Mouse (Mus musculus) midbrain, embryonic 10.5 days (tissue): ENCODE results near the gene Gm6337. TPM values are rescaled to one million over a fixed set of nuclear protein-coding genes. Genes with fewer than 3 reads are reported as not detected.
A peak's percentile ranks its signal among the peaks of the same experiment; 100 is the strongest.
"Not testable (repeated sequence)": the region's sequence is repeated elsewhere in the genome, so short reads cannot be mapped to it uniquely, and the experiment has no call there.

Source experiments
- DNase-seq: peaks from one replicate; pipeline ENCODE4 v3.0.0-alpha.2; 2017; ENCODE audit warnings: low spot score
- H3K27ac ChIP-seq: fragments of 300-500 bp; sonication (generic); replicated peaks from 2 replicates; pipeline ENCODE4 v1.5.1; 2016; ENCODE audit warnings: mild to moderate bottlenecking
- H3K27me3 ChIP-seq: fragments of 300-500 bp; sonication (generic); 2 replicates; pipeline ENCODE4 v1.6.1; 2016; ENCODE audit warnings: low read depth, mild to moderate bottlenecking; ENCODE audit not compliant: poor library complexity, severe bottlenecking
- H3K36me3 ChIP-seq: fragments of 300-500 bp; sonication (generic); 2 replicates; pipeline ENCODE4 v1.6.1; 2016; ENCODE audit warnings: mild to moderate bottlenecking, moderate library complexity
- H3K4me1 ChIP-seq: fragments of 300-500 bp; sonication (generic); 2 replicates; pipeline ENCODE4 v1.6.1; 2016
- H3K4me3 ChIP-seq: fragments of 300-500 bp; sonication (generic); 2 replicates; pipeline ENCODE4 v1.5.1; 2016; ENCODE audit warnings: mild to moderate bottlenecking, moderate library complexity
- H3K9me3 ChIP-seq: fragments of 300-500 bp; sonication (generic); replicated peaks from 2 replicates; pipeline ENCODE4 v1.6.1; 2016; ENCODE audit warnings: mild to moderate bottlenecking
- WGBS: fragments of 180-500 bp; shearing (Covaris S2); methylation state at CpG from one replicate; pipeline ENCODE4 v1.1.7; 2016; 5-methylcytosine and 5-hydroxymethylcytosine counted together
- polyA plus RNA-seq: library from polyadenylated mRNA; unstranded; fragments of >200 nt; fragmentation: Nextera tagmentation; extraction: Ambion mirVana; gene quantifications from 2 replicates; pipeline ENCODE4 v1.2.1, GENCODE M21; 2016

Gm6337 gene
- polyA plus RNA-seq, result not detected in 2 replicates

GRCm38 (mm10) chr14:6058167-6058566, at the start of gene Gm6337:
Gene Gm6337 (minus strand): TSS chr14:6058267.
- not testable (repeated sequence) for H3K27me3 ChIP-seq, H3K36me3 ChIP-seq, H3K4me1 ChIP-seq, H3K9me3 ChIP-seq, H3K4me3 ChIP-seq, H3K27ac ChIP-seq, DNase-seq
- WGBS, result 86% methylated on average over 4 of the region's 4 CpGs

GRCm38 (mm10) chr14:6107500-6107899, 49.4 kb upstream of the Gm6337 start:
- not testable (repeated sequence) for H3K27ac ChIP-seq, H3K4me1 ChIP-seq, H3K36me3 ChIP-seq, H3K9me3 ChIP-seq, H3K27me3 ChIP-seq
- peak; percentile 10 for DNase-seq
- H3K4me3 ChIP-seq, result peak overlapping the region; percentile 48; the same call in 1 of the 2 replicates
- 15% methylated on average over 9 of the region's 9 CpGs for WGBS

GRCm38 (mm10) chr14:6093842-6094241, 35.8 kb upstream of the Gm6337 start, which contains the start of gene Gm8206:
Gene Gm8206 (minus strand): TSS chr14:6093942.
- H3K36me3 ChIP-seq, H3K9me3 ChIP-seq, DNase-seq, H3K4me1 ChIP-seq, H3K4me3 ChIP-seq, H3K27me3 ChIP-seq, H3K27ac ChIP-seq: not testable (repeated sequence)
- 94% methylated on average over 2 of the region's 3 CpGs for WGBS

Other genes starting within 250 kb of the Gm6337 start
- gene Gm3424, start 227.9 kb downstream of the Gm6337 start, polyA plus RNA-seq, result not detected in 2 replicates
- gene Gm8237, start 177.9 kb downstream of the Gm6337 start, polyA plus RNA-seq, result 0.11 and 0.20 TPM in 2 replicates
- 0.38 and 0.71 TPM in 2 replicates for gene Gm3248, start 96.5 kb downstream of the Gm6337 start, polyA plus RNA-seq
- gene Gm3453, start 79.1 kb downstream of the Gm6337 start, polyA plus RNA-seq, result not detected in 2 replicates
- gene Gm8206, start 35.7 kb upstream of the Gm6337 start, polyA plus RNA-seq, result 0.65 and 1.1 TPM in 2 replicates
- 1.8 TPM in 2 replicates for gene Gm3468, start 50.4 kb upstream of the Gm6337 start, polyA plus RNA-seq
- gene Gm3476, start 67.5 kb upstream of the Gm6337 start, polyA plus RNA-seq, result not detected in 2 replicates
- not detected in 2 replicates for gene Gm21560, start 161.0 kb upstream of the Gm6337 start, polyA plus RNA-seq
- gene Gm3411, start 229.0 kb upstream of the Gm6337 start, polyA plus RNA-seq, result 1.3 and 1.9 TPM in 2 replicates
- gene Gm21103, start 246.6 kb upstream of the Gm6337 start, polyA plus RNA-seq, result not detected in 2 replicates